Mouse (Mus musculus): ENCODE data around the gene C1qa.

- TF ChIP-seq MAFK (IDR thresholded peaks at IDR 0.05; ENCODE audit: insufficient read depth, low read depth, low read length), result no peak
- TF ChIP-seq CHD2 (IDR thresholded peaks at IDR 0.05; ENCODE audit: low read depth, low read length), result no peak
- TF ChIP-seq ZC3H11A (IDR thresholded peaks at IDR 0.05; ENCODE audit: borderline replicate concordance, low read depth, low read length), result no peak
- TF ChIP-seq ZNF384 (IDR thresholded peaks at IDR 0.05; ENCODE audit: low read depth, low read length), result no peak
Observed at GRCm38 (mm10) chr4:136904767-136905539, 6.3 kb upstream of the C1qa start.

All from ES-E14 (cell line).